Mouse (Mus musculus): ENCODE data around the gene Kpna1. TPM values are rescaled to one million over a fixed set of nuclear protein-coding genes. Genes with fewer than 3 reads are reported as not detected.
"Not testable (repeated sequence)": the region's sequence is repeated elsewhere in the genome, so short reads cannot be mapped to it uniquely, and the experiment has no call there.

Gene Kpna1
- 10 to 100 TPM; 63.4 to 91.0 (median 68.9) TPM for total RNA-seq (2022)

DNA sequence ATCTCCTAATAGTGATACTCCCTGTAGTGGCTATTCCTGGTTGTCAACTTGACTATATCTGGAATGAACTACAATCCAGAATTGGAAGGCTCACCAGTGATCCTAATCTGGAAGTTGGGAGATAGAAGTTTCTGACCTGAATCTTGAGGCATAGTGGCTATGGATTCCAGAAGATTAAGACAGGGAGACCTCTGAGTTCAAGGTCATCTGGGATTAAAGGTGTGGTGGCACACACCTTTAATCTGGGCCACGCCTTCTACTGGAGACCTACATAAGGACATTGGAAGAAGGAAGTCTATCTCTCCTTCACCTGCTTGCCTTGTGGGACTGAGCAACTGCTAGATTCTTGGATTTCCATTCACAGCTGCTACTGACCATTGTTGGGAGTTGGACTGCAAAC lies at the start of gene Kpna1:
Gene Kpna1 (plus strand): TSS at position 301 of the 400 bp plus-strand sequence.
- DNase-seq, result not testable (repeated sequence)

DNA sequence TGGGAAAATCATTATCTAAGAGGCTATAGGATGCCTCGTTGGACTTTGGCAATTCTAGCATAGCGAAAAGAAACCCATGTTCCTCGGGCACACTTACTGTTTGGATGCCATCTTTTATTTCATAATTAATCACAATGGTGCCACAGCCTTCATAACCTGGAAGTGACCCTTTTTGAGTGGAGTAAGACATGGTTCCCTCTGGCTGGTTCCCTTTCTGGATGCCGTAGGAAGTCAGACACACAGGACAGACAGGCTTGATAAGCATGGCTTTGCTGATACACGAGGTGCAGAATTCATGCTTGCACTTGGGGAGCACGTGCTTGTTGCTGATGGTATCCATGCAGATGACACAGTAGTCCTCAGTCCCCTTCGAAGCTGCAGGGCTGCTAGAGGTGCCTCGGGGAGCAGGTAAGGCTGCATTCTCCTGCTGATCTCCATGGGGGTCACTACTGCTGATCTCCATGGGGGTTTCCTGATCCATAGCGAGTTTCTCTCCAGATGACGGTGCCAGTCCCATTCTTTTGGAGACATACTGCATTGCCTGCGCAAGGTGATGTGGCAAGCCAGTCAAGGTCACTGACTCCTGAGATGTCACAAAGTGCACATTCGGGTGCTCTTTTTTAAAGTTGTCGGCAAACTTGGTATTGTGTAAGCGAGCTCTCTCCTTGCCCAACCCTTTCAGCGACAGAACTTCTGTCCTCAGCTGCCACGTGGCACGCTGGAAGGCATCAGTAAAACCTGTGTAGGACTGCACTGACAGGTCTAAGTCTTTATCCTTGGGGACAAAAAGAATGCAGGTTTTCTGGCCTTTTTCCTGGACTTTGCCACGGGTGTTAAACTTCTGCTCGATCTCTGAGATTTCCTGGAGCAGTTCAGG lies 46.1 kb upstream of the Kpna1 start:
- no peak for DNase-seq

DNA sequence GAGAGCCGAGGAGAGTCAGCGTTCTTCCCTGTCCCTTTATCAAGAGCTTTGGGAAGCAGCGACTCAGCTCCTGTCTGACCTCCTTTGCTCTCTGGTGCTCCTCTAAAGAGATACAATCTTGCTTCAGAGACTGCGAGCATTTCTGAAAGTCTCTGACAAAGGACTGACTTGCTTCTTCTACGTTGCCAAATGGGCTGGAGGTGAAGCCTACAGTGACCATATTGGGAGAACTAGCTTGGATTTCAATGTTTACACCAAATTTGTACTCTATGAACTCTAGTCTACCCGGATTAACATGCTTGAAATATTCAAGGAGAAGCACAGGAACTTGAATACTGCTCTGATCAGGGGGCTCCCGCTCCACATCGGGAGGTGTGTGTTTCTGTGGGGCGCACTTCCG lies 45.4 kb upstream of the Kpna1 start:
- DNase-seq, result no peak

DNA sequence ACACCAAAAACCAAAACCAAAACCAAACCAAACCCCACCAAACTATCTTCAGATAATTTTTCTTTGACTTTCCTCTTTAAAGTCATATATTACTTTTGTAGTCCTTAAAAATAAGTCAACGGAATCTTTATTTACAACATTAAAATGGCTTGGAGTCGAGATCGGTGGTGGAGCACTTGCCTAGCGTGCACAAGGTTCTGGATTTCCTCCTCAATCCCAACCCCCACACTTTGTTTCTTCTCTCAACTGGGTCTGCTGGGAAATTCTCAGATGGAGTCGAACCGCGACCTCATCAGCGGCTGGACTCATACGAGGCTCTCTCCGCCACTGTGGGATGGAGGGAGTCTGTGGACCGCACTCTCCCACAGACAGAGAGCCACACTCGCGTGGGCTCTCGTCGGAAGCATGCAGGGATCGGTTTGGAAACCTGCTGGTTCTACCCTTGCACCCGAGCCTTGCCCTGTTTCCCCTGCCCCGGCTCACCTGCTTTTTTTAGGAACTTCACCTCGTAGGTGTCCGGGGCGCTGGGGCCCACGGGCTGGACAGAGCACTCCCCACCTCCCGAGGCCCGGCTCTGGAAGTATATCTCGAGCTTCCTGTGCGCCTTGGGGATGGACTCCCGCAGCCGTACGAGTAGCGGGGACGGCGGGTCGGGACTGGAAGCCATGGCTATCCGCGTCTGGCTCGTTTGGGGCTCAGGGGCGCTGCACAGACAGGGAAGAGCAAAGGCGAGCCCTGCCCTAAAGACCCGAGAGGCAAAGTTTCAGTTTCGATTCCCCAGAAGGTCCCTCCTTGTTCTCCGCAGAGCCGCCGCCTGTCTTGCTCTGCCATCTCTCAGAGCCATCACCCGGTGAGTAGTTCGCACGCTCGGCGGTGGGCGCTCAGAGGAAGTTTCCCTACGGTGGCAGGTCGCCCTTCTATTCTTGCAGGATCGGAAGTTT lies 40.1 kb upstream of the Kpna1 start, which contains the start of the genes Parp9 and Dtx3l:
Gene Parp9 (plus strand): TSS at position 260 of the 941 bp plus-strand sequence.
Gene Dtx3l (minus strand): TSS at position 941 of the 941 bp plus-strand sequence.
- DNase-seq, result peak; percentile 63

DNA sequence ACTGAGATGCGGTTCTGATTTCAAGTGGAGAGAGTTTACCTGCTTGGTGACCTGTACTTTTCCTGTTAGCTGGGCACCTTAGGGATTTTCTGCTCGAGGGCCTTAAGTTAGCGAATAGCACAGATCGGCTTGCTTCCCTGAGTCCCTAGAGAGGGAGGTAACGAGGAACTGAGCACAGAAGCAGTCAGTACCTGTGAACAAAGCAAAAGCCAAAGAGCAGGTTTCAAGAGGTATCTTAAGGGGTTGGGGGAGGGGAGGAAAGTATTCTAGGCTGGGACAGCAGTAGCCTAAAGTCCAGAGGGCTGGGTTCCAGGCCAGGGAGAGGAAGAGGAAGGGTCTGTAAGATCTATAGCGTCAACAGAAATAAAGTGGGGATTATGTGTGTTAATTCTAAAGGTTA lies 39.3 kb upstream of the Kpna1 start:
- no peak for DNase-seq

DNA sequence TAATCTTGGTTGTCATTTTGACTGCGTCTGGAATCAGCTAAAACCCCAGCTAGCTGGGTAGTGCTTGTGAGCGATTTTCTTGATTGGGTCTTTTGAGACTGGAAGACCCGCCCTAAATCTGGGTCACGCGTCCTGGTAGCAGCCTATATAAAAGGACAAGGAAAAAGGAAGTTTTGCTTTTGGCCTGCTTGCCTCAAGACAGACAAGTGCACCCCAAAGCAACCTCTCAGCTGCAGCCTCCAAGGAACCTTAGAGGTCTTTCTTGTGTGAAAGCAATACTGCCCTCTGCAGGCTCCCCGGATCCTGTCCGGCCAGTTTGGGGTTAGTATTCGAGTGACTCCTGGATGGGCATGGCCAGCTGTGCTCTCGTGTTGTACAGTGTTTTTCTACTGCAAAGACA lies 38.9 kb upstream of the Kpna1 start:
- peak; percentile 80 for DNase-seq

DNA sequence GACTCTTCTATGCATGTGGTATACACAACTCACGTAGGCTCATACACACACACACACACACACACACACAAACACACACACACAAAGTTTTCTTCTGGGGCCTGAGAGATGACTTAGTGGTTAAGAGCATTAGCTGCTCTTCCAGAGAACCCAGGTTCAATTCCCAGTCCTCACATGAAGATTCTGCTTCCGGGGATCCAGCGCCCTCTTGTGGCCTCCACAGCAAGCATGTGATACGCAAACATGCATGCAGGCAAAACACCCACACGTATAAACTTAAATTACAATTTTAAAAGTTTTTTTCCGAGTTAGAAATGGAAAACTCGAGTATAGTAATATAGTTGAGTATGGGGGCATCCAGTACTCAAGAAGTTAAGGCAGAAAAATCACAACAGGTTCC lies 37.2 kb upstream of the Kpna1 start:
- no peak for DNase-seq

DNA sequence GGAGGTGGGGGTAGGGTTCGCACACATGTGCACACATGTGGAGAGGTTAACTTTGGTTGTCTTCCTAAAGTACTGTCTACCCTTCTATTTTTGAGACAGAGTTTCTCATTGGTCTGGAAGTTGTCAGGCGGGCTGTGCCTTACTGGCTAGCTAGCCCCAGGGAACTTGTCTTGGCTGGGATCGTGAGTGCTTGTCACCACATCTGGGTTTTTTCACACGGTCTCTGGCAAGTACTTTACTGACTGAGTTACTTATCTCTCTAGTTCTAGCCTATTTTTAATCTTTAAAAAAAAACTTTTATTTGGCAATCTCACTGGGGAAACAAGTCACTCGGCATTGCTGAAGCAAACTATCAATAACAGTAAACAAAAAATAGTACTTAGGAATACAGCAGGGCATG lies 29.3 kb upstream of the Kpna1 start:
- DNase-seq, result no peak

DNA sequence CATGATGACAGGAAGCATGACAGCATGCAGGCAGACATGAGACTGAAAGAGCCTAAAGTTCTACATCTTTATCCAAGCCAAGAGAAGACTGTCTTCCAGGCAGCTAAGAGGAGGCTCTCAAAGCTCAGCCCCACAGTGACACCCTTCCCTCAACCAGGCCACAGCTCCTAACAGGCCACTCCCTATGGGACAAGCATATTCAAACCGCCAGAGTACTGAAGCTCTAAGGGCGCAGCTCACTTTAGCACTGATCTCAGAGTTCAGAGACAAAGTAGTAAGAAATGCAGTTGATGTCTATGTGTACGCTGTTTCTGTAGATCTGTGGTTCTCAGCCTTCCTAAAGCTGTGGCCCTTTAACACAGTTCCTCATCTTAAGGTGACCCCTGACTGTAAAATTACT lies 27.3 kb upstream of the Kpna1 start:
- DNase-seq, result no peak

DNA sequence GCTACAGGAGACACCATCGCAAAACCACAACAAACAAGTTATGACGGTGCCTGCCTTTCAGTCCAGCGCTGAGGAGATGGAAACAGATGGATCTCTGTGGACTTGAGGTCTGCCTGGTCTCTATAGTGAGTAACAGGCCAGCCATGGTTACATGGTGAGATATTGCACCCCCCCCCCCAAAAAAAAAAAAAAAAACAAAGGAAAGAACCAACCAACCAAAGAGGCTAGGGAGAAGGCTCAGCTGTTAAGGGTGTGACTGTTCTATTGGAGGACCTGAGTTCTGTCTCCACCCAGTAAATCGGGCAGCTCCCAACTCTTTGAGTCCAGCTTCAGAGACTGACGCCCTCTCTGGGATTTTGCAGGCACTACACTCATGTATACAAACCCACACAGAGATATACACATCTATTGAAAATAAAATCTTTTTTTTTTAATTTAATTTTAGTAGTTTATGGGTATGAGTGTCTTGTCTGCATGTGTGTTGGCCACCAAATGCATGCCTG lies 25.9 kb upstream of the Kpna1 start:
- DNase-seq, result no peak

DNA sequence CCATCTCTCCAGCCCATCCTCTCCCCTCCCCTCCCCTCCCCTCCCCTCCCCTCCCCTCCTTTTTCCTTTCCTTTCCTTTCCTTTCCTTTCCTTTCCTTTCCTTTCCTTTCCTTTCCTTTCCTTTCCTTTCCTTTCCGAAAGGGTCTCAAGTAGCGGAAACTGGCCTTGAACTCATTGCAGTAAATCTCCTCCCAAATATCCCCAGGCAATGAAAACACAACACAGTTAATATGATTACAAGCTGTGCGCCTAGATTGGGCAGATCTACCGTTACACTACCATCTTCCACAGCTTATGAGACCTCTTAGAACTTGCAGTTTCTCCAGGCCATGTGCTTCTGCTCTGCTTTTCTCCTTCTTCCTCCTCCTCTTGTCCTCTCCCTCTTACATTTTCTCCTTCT lies 12.6 kb upstream of the Kpna1 start:
- DNase-seq, result not testable (repeated sequence)

DNA sequence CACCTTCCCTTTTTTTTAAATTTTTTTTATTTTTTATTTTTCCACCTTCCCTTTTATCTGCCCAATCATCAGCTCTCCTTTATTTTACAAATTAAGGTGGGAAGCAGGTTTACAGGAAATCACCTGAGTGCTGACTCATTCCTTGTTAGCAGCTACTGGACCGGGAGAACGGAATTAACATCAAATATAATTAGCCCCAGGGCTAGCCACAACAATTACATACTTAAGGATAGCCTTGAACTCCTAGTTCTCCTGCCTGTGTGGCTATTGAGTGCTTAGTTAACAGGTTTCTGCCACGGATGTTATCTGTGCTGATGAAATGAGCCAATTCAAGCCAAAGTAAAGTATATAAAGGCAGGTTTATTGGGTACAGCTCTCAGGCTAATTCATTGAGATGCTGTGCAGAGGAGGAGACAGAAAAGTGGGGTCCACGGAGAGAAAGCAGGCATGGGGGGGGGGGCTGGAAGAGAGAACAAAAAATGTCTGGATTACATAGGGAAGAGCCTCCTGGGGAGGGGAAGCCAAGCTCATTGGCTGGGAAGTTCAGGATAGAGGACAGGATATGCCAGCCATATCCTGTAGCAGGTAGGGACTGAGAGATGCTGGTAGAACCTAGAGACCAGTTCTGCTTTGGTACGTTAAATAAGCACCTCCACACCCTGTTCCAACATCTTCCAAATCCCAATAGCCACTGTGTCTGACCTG lies 12.0 kb upstream of the Kpna1 start:
- no peak for DNase-seq

DNA sequence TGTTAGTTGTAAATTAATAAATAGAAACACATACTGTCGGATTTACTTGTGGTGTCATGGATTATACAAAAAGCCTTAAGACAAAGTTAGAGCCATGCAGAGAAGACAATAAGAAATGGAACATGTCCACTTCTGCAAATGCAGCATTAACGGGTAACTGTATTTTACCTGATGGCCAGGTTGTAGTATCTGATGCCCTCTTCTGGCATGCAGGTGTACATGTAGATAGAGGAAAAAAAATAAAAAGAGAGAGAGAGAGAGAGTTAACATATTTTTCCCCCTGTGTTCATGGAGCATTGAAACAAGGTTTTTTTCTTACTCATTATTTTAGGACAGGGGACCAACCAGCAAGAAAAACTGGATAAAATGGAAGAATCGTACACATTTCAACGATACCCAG lies 11.2 kb upstream of the Kpna1 start:
- no peak for DNase-seq

DNA sequence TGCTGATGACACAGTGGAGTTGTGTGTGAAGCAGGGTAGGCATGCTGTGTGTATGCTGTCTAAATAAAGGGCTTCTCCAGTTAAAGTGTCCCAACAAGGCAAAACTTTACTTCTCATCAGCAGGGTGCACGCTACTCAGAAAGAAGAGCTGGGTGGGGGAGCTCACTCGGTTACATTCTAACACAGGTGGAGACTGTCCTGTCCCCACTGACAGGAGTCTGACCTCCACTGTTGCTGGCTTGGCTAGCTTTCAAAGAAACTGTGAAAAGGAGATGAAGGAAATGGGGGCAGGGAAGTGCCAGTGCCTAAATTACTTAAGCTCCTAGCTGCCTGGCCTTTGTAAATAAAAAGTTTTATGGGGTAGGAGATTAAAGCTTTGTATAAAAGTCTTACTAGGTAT lies 10.4 kb upstream of the Kpna1 start:
- DNase-seq, result no peak

DNA sequence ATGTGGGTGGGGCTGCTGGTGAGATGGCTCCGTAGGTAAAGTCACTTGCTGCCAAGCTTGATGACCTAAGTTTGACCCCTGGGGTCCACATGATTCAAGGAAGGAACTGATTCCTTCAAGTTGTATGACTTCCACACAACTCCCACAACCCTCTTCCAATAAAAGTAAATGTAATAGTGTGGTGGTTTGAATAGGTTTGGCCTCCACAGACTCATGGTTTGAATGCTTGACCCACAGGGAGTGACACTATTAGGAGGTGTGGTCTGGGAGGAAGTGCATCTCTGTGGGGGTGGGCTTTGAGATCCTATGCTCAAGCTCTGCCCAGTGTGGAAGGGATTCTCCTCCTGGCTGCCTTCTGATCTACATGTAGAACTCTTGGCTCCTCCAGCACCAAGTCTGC lies 4.5 kb upstream of the Kpna1 start:
- no peak for DNase-seq

DNA sequence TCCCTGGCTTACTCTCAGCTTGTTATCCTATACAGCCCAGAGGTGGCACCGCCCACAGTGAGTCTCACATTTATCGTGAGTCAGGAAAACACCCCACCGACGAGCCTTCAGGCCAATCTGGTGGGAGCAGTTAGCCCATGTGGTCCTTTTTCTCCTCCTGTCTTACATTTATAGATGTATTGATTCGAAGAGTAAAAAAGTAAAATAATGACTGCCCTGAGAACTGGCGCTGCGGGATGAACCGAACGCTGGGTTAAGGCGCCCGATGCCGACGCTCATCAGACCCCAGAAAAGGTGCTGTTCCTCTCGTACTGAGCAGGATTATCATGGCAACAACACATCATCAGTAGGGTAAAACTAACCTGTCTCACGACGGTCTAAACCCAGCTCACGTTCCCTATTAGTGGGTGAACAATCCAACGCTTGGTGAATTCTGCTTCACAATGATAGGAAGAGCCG lies 2.8 kb downstream of the Kpna1 start:
- DNase-seq, result peak; percentile 100

DNA sequence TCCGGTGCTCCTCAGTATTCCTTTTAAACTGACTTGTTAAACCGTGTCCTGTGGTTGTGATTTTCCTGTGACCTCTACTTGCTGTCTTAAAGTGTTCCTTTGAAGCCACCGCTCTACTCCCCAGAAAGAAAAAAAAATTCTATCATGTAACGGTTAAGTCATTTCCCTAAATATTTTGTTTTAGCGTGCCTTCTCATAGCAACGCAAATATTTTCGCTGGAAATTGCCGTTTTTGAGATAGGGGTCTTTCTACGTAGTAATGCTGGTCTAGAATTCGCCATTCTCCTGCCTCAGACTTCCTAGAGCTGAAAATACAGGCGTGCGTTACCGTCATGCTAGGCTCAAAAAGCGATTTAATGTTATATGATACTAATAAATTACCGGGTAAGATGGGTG lies 4.0 kb downstream of the Kpna1 start:
- DNase-seq, result no peak

DNA sequence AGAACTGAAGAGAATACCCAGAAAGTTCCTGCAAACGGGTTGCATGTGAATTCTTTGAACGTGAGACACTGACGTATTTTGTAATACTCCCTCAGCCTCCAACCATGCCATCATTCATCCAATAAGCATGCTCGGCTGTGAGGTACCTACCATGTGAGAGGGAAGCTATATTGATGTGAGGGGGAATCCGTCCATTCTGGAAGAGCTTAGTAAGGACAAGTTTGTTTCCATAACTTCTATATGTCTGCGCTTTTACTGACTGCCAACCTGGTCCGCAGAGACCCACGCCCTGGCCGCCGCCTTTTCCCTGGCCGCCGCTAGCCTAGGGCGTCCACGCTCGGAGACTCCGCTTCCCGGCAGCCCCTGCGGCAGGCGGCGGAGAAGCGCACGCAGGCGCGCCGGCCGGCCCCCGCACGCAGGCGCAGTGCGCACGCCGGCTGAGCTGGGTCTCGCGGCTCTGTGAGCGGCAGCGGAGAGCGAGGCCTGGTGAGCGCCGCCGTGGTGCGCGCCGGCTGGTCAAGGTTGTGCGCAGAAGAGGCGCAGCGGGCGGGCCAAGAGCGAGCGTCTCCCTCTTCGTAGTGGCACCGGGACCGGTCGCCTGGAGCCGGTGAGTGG lies 4.5 kb downstream of the Kpna1 start:
- DNase-seq, result peak; percentile 86

DNA sequence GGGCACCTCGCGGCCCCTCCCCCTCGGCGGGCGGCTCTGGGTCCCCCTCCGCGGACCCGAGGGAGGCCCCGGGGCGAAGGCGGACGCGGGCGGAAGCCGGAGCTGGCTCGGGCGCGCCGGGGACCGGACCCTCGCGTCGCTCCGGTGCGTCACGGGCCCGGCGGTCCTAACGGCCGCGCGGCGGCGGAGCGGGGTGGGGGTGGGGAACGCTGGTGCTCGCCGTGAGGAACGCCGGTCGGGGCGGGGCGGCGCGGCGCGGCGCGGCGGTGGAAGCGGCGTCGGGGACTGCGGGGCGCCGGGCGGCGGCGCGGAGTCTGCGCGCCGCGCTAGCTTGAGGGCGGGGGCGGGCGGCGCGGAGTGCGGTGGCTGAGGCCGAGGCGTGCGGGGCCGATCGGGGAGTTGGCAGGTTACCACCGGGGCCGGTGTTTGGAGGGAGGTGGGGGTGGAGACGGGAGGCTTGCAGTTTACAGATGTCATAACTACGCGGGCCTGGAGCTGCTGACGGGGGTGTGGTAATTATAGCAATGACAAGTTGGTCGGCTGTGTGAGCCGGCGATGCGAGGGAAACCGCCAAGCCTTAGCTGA lies 5.1 kb downstream of the Kpna1 start:
- peak; percentile 67 for DNase-seq

DNA sequence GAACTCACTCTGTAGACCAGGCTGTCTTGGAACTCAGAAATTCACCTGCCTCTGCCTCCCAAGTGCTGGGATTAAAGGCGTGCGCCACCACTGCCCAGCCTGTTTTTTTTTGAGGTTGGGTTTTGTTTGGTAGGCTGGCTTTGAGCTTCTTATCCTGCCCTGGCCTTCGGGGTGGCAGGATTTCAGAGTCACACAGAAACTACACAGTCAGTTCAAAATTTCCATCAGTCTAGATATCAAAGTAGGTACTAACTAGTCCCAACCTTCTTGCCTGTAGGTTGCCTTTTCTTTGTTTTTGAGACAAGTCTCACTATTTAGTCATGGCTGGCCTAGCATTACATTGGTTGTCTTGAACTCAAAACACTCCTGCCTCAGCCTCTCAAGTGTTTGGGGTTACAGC lies 5.9 kb downstream of the Kpna1 start:
- no peak for DNase-seq

DNA sequence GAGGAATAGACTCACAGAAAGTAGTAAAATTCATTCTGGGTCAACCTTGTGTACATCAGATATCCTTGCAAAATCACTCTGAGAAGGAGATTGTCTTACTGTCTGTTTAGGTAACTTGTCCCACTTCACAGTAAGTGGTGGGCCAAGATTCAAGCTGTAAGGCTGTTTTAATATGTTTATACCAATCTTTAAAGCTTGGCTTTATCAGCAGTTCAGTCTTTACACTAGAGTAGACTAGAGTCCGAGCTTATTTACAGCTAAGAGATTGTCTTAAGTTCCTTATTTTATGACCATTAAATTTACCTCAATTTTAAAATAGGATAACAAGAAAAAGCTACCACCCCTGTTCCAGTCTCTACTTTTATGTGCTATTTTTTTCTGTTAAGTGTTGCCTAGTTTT lies 9.4 kb downstream of the Kpna1 start:
- DNase-seq, result no peak
